Mouse (Mus musculus): Measurements from ENCODE around the gene Pus7l. TPM values are rescaled to one million over a fixed set of nuclear protein-coding genes. Genes with fewer than 3 reads are reported as not detected.

The Pus7l gene
- polyA plus RNA-seq, 1 experiment from 2014 or later: 8.9 TPM

DNA sequence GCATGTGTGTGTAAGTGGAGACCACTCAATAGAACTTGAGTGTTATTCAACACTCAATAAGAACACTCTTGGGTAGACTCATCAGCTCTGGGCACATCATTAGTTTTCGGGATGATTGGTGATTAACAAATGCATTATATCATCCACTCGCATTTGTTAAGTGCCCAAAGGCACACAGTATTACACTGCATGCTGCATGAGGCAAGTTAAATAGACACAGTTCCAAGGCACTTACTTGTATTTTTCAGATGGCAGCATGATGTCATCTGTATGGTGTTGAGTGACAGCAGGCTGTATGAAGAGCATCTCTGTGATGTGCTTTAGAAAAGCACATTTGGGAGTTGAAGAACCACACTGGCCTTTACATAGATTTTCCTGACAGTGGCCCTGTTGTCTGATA lies 60.8 kb downstream of the Pus7l start:
- no peak overlapping the region for H3K4me3 ChIP-seq
- H3K4me1 ChIP-seq: peaks cover 23% of the 10 kb centered on the region
- no peaks in the 10 kb centered on the region for H3K27me3 ChIP-seq (replicated peaks; ENCODE audit: low read depth, poor library complexity, severe bottlenecking)
- no peak for DNase-seq (ENCODE audit: low spot score)
- 87% methylated on average over 2 of the region's 2 CpGs for WGBS
- H3K36me3 ChIP-seq (replicated peaks): no peaks in the 10 kb centered on the region
- H3K9me3 ChIP-seq: 0 out of 2 replicates have a peak, but pooled peaks cover 3% of the 10 kb centered on the region
- H3K27ac ChIP-seq (replicated peaks): no peak overlapping the region

DNA sequence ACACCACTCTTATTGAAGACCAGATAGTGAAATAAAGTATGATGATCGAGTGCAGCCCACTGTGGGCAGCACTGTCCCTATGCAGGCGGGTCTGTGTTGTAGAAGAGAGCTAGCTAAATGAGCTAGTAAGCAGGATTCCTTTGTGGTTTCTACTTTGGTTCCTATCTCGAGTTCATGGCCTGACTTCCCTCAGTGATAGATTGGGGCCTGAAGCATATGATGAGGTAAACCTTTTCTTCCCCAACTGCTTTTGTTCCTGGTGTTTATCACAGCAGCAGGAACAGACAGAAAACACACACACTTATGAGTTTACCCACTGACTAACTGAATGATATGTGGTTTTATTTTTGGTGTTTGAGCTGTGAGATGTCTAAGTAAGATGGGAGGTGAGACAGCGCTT lies 62.6 kb downstream of the Pus7l start:
- 92% methylated on average over 4 of the region's 4 CpGs for WGBS
- DNase-seq (ENCODE audit: low spot score): no peak
- no peak overlapping the region for H3K27ac ChIP-seq (replicated peaks)
- H3K36me3 ChIP-seq (replicated peaks): no peaks in the 10 kb centered on the region
- H3K4me1 ChIP-seq: peaks cover 29% of the 10 kb centered on the region
- H3K4me3 ChIP-seq: no peak overlapping the region
- H3K27me3 ChIP-seq (replicated peaks; ENCODE audit: low read depth, poor library complexity, severe bottlenecking): no peaks in the 10 kb centered on the region
- H3K9me3 ChIP-seq: 0 out of 2 replicates have a peak, but pooled peaks cover 3% of the 10 kb centered on the region

- H3K27me3 ChIP-seq (replicated peaks; ENCODE audit: low read depth, poor library complexity, severe bottlenecking): no peaks in the 10 kb centered on the region
- 0 out of 2 replicates have a peak, but pooled peaks cover 3% of the 10 kb centered on the region for H3K9me3 ChIP-seq
- H3K4me3 ChIP-seq: no peak overlapping the region
- DNase-seq (ENCODE audit: low spot score): no peak
- no peaks in the 10 kb centered on the region for H3K36me3 ChIP-seq (replicated peaks)
- peaks cover 29% of the 10 kb centered on the region for H3K4me1 ChIP-seq
- 87% methylated on average over 5 of the region's 5 CpGs for WGBS
- H3K27ac ChIP-seq (replicated peaks): no peak overlapping the region
These were observed 63.1 kb downstream of the Pus7l start for GRCm38 (mm10) chr15:94480248-94480647.

GRCm38 (mm10) chr15:94479513-94480136 lies 63.7 kb downstream of the Pus7l start:
- no peak overlapping the region for H3K4me3 ChIP-seq
- H3K27ac ChIP-seq (replicated peaks): no peak overlapping the region
- 0 out of 2 replicates have a peak, but pooled peaks cover 3% of the 10 kb centered on the region for H3K9me3 ChIP-seq
- no peaks in the 10 kb centered on the region for H3K36me3 ChIP-seq (replicated peaks)
- peaks cover 29% of the 10 kb centered on the region for H3K4me1 ChIP-seq
- H3K27me3 ChIP-seq (replicated peaks; ENCODE audit: low read depth, poor library complexity, severe bottlenecking): no peaks in the 10 kb centered on the region
- DNase-seq (ENCODE audit: low spot score): no peak
- 66% methylated on average over 3 of the region's 3 CpGs for WGBS

DNA sequence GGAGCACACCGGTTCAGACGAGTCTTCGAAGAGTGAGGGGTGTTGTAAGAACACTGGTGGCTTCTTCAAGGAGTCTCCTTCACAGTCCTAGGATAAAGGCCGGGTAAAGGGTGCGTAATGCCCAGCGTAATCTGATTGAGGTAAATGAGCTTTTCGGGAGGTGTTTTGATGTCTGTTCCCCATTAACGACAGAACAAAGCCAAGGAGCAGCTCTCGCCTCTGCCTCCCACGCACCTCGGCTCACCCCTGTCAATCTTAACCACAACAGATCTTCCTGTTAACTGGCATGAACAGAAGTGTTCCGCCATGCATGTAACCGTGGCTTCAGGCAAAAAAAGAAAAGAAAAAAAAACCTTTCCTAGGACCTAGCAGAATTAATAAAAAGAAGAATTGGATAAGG lies 64.6 kb downstream of the Pus7l start:
- H3K27me3 ChIP-seq (replicated peaks; ENCODE audit: low read depth, poor library complexity, severe bottlenecking): no peaks in the 10 kb centered on the region
- no peaks in the 10 kb centered on the region for H3K36me3 ChIP-seq (replicated peaks)
- peaks cover 29% of the 10 kb centered on the region for H3K4me1 ChIP-seq
- peak; percentile 44 for DNase-seq (ENCODE audit: low spot score)
- 0 out of 2 replicates have a peak overlapping the region, but pooled peaks have one; percentile 18 for H3K4me3 ChIP-seq
- 22% methylated on average over 13 of the region's 13 CpGs for WGBS
- 0 out of 2 replicates have a peak, but pooled peaks cover 3% of the 10 kb centered on the region for H3K9me3 ChIP-seq
- H3K27ac ChIP-seq (replicated peaks): peak overlapping the region; percentile 73

DNA sequence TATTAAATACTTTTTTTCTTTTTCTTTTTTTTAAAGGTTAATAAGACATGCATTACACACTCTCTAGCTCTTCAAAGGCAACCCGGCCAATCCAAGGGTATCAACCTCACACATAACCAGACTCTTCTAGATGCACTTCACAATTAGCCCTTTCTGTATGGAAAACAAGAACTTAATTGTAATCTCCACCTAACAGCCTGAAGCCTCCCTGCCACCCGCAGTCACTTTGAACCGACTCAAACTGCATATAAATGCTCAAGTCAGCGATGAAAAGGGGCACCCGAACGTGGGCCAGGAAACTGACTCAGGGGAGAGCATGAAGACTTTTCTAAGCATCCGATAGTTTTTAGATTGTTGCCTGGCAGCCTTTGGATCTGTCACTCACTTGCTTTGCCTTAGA lies 66.1 kb downstream of the Pus7l start:
- no peaks in the 10 kb centered on the region for H3K27me3 ChIP-seq (replicated peaks; ENCODE audit: low read depth, poor library complexity, severe bottlenecking)
- peak; percentile 19 for DNase-seq (ENCODE audit: low spot score)
- H3K9me3 ChIP-seq: 0 out of 2 replicates have a peak, but pooled peaks cover 3% of the 10 kb centered on the region
- WGBS: 28% methylated on average over 7 of the region's 7 CpGs
- no peak overlapping the region for H3K4me3 ChIP-seq
- H3K36me3 ChIP-seq (replicated peaks): no peaks in the 10 kb centered on the region
- H3K27ac ChIP-seq (replicated peaks): no peak overlapping the region
- peaks cover 29% of the 10 kb centered on the region for H3K4me1 ChIP-seq

GRCm38 (mm10) chr15:94475975-94476374 lies 67.4 kb downstream of the Pus7l start:
- H3K27me3 ChIP-seq (replicated peaks; ENCODE audit: low read depth, poor library complexity, severe bottlenecking): no peaks in the 10 kb centered on the region
- H3K27ac ChIP-seq (replicated peaks): no peak overlapping the region
- H3K9me3 ChIP-seq: 0 out of 2 replicates have a peak, but pooled peaks cover 3% of the 10 kb centered on the region
- WGBS: 84% methylated on average over 5 of the region's 5 CpGs
- peaks cover 29% of the 10 kb centered on the region for H3K4me1 ChIP-seq
- no peaks in the 10 kb centered on the region for H3K36me3 ChIP-seq (replicated peaks)
- no peak for DNase-seq (ENCODE audit: low spot score)
- H3K4me3 ChIP-seq: no peak overlapping the region

Other genes with a start within 250 kb of the Pus7l start
- gene Adamts20, start 78.1 kb downstream of the Pus7l start, polyA plus RNA-seq (2016; fragmentation: Nextera tagmentation; extraction: Ambion mirVana): 2.9 and 3.1 TPM in 2 replicates
- 2.8 and 3.3 TPM in 2 replicates for gene Irak4, start 96 bp upstream of the Pus7l start, polyA plus RNA-seq (2016; fragmentation: Nextera tagmentation; extraction: Ambion mirVana)
- 66.1 and 68.9 TPM in 2 replicates for gene Twf1, start 46.3 kb upstream of the Pus7l start, polyA plus RNA-seq (2016; fragmentation: Nextera tagmentation; extraction: Ambion mirVana)
- gene Tmem117, start 85.7 kb upstream of the Pus7l start, polyA plus RNA-seq (2016; fragmentation: Nextera tagmentation; extraction: Ambion mirVana): 0.77 and 0.93 TPM in 2 replicates